Comparison of ENCODE assay signal across 27 mouse cellular contexts in genomic region chr8:80032604-80033003, GRCm38 (mm10). TPM values are rescaled to one million over a fixed set of nuclear protein-coding genes. Genes with fewer than 3 reads are reported as not detected.
DNase-seq lines count a peak whose midpoint lies in the region; ATAC-seq lines count a peak whose summit lies in the region.
"Had no signal": no experiment of that assay in that cellular context is flagged by ENCODE, and none has a peak within 500 bp of the region (broad histone marks: within the 10 kb centered on the region; RNA-seq: fewer than 3 reads in every experiment).

No protein-coding gene starts in this region.

- no peaks in the 10 kb centered on the region for H3K9me3 ChIP-seq in forebrain, embryonic 11.5 days (ENCODE audit: control insufficient read depth, low read length)
- H3K9me3 ChIP-seq in forebrain, embryonic 12.5 days, result no peaks in the 10 kb centered on the region
- no peaks in the 10 kb centered on the region for H3K9me3 ChIP-seq in limb, embryonic 10.5 days (replicated peaks)
- no peaks in the 10 kb centered on the region for H3K9me3 ChIP-seq in midbrain, embryonic 10.5 days (replicated peaks)
- H3K9me3 ChIP-seq: hindbrain, embryonic 12.5 days; megakaryocyte, embryonic 14.5 days had no signal

- H3K4me3 ChIP-seq in forebrain, embryonic 11.5 days (ENCODE audit: low read depth, low read length), result no peak overlapping the region
- no peak overlapping the region for H3K4me3 ChIP-seq in forebrain, embryonic 12.5 days (replicated peaks)
- H3K4me3 ChIP-seq in limb, embryonic 10.5 days, result no peak overlapping the region
- H3K4me3 ChIP-seq in midbrain, embryonic 10.5 days, result no peak overlapping the region
- H3K4me3 ChIP-seq: hindbrain, embryonic 12.5 days; megakaryocyte, embryonic 14.5 days had no signal

- no peaks in the 10 kb centered on the region for H3K36me3 ChIP-seq in forebrain, embryonic 11.5 days (ENCODE audit: control insufficient read depth, insufficient read depth, low read length)
- H3K36me3 ChIP-seq in forebrain, embryonic 12.5 days (replicated peaks), result no peaks in the 10 kb centered on the region
- no peaks in the 10 kb centered on the region for H3K36me3 ChIP-seq in limb, embryonic 10.5 days
- no peaks in the 10 kb centered on the region for H3K36me3 ChIP-seq in midbrain, embryonic 10.5 days
- H3K36me3 ChIP-seq: hindbrain, embryonic 12.5 days had no signal

- H3K27me3 ChIP-seq in forebrain, embryonic 11.5 days (ENCODE audit: control insufficient read depth, insufficient read depth, low read length), result no peaks in the 10 kb centered on the region
- no peaks in the 10 kb centered on the region for H3K27me3 ChIP-seq in forebrain, embryonic 12.5 days
- no peaks in the 10 kb centered on the region for H3K27me3 ChIP-seq in limb, embryonic 10.5 days (ENCODE audit: low read depth, poor library complexity, severe bottlenecking)
- H3K27me3 ChIP-seq in midbrain, embryonic 10.5 days (ENCODE audit: low read depth, poor library complexity, severe bottlenecking), result peaks cover 9% of the 10 kb centered on the region; the same call in 1 of the 2 replicates
- H3K27me3 ChIP-seq: megakaryocyte, embryonic 14.5 days; Patski had no signal

- 0 out of 2 replicates have a peak, but pooled peaks have one; percentile 27 for ATAC-seq in forebrain, embryonic 11.5 days (replicated peaks; ENCODE audit: low FRiP score)
- ATAC-seq in forebrain, embryonic 12.5 days (ENCODE audit: low FRiP score), result no peak
- ATAC-seq: activated CD4-positive, CD25-positive, alpha-beta regulatory T cell, adult 4 months; forebrain, embryonic 14.5 days; inflammation-experienced regulatory T-cells, adult 6 months; midbrain, embryonic 16.5 days; Patski had no signal

- H3K27ac ChIP-seq in forebrain, embryonic 11.5 days (ENCODE audit: low read depth, low read length), result no peak overlapping the region
- no peak overlapping the region for H3K27ac ChIP-seq in forebrain, embryonic 12.5 days
- H3K27ac ChIP-seq in limb, embryonic 10.5 days, result peak overlapping the region; percentile 11
- no peak overlapping the region for H3K27ac ChIP-seq in midbrain, embryonic 10.5 days (replicated peaks)
- H3K27ac ChIP-seq: hindbrain, embryonic 12.5 days had no signal

- peaks cover 8% of the 10 kb centered on the region; the same call in 1 of the 2 replicates for H3K4me1 ChIP-seq in forebrain, embryonic 11.5 days (replicated peaks; ENCODE audit: control insufficient read depth, insufficient read depth, low read length)
- H3K4me1 ChIP-seq in forebrain, embryonic 12.5 days, result peaks cover 15% of the 10 kb centered on the region
- peaks cover 57% of the 10 kb centered on the region for H3K4me1 ChIP-seq in limb, embryonic 10.5 days
- H3K4me1 ChIP-seq in midbrain, embryonic 10.5 days, result peaks cover 33% of the 10 kb centered on the region
- H3K4me1 ChIP-seq: megakaryocyte, embryonic 14.5 days had no signal

- 36% methylated on average over 3 of the region's 3 CpGs for WGBS in forebrain, embryonic 11.5 days
- WGBS in forebrain, embryonic 12.5 days, result 58% methylated on average over 3 of the region's 3 CpGs
- 19% methylated on average over 3 of the region's 3 CpGs for WGBS in limb, embryonic 10.5 days
- WGBS in midbrain, embryonic 10.5 days, result 48% methylated on average over 3 of the region's 3 CpGs

- H3K9ac ChIP-seq in forebrain, embryonic 11.5 days (ENCODE audit: low read length), result no peak overlapping the region
- no peak overlapping the region for H3K9ac ChIP-seq in forebrain, embryonic 12.5 days
- H3K9ac ChIP-seq: hindbrain, embryonic 12.5 days had no signal

- no peak for DNase-seq in forebrain, embryonic 11.5 days (ENCODE audit: low spot score)
- peak; percentile 46 for DNase-seq in embryo, embryonic 11 days
- peak; percentile 49 for DNase-seq in limb, embryonic 10.5 days (ENCODE audit: low spot score)
- peak; percentile 17 for DNase-seq in retina, postnatal 1 day
- DNase-seq in heart, postnatal 4 days, result no peak
- DNase-seq in midbrain, embryonic 10.5 days (ENCODE audit: low spot score), result no peak
- DNase-seq in left cerebral cortex, adult 18-20 months (ENCODE audit: low spot score in 2 of 2), result no peak
- DNase-seq: B cell, adult 2 months; cerebellum, adult 2 months; gastrocnemius, postnatal 36 days; heart, postnatal 10 days; kidney, adult 2 months; kidney, postnatal 14 days; lung, adult 18-20 months; lung, postnatal 14 days; right cerebral cortex, adult 18-20 months; thymus, postnatal 14 days had no signal

- H3K4me2 ChIP-seq in forebrain, embryonic 11.5 days (ENCODE audit: low read depth, low read length, severe bottlenecking), result no peak overlapping the region
- H3K4me2 ChIP-seq in forebrain, embryonic 12.5 days, result no peak overlapping the region
- H3K4me2 ChIP-seq: heart, embryonic 11.5 days; hindbrain, embryonic 12.5 days; liver, embryonic 11.5 days had no signal

RNA-seq across cellular contexts. Expression of gene Hhip, which starts 25.2 kb away (rescaled TPM):
- 1.9 and 2.8 TPM in 2 replicates for polyA plus RNA-seq in forebrain, embryonic 11.5 days (2014; fragmentation: Nextera tagmentation; extraction: Ambion mirVana)
- 2.9 and 3.2 TPM in 2 replicates for polyA plus RNA-seq in forebrain, embryonic 12.5 days (2016; fragmentation: Nextera tagmentation; extraction: Ambion mirVana)
- polyA plus RNA-seq in limb, embryonic 10.5 days (2016; fragmentation: Nextera tagmentation; extraction: Ambion mirVana), result 1.6 and 1.7 TPM in 2 replicates
- total RNA-seq in heart, postnatal 4 days (2021), result under 1 TPM; 0.23 to 0.45 TPM
- polyA plus RNA-seq in midbrain, embryonic 10.5 days (2016; fragmentation: Nextera tagmentation; extraction: Ambion mirVana), result 4.1 and 4.7 TPM in 2 replicates
- 1 to 10 TPM; 3.1 to 4.5 TPM for total RNA-seq in left cerebral cortex, adult 18-20 months (2021)

Comparison
In these comparisons a context has a peak if more than half of its experiments do, and no peak if none do; other contexts are left out.
1. DNase-seq: peak in embryo, embryonic 11 days (single experiment), limb, embryonic 10.5 days (single experiment) and retina, postnatal 1 day (single experiment); none in forebrain, embryonic 11.5 days (single experiment), heart, postnatal 4 days (single experiment), midbrain, embryonic 10.5 days (single experiment) and left cerebral cortex, adult 18-20 months (0 of 2).